Mouse (Mus musculus) erythroid progenitor cell, adult 5-6 weeks (primary cell): ENCODE results near the gene 4930486L24Rik. TPM values are rescaled to one million over a fixed set of nuclear protein-coding genes. Genes with fewer than 3 reads are reported as not detected.

Experiments used
- total RNA-seq, 2 experiments: library from RNA; stranded (forward) in 1 of 2; stranded (reverse) in 1 of 2; fragments of 150-400 nt in 1 of 2; fragments of 186-747, 209-891 nt in 1 of 2; gene quantifications; 2 replicates each; pipeline versions ENCODE4 v1.2.3 to v1.2.4; 2015 to 2017; ENCODE audit warnings: low replicate concordance in 2 of 2

Gene 4930486L24Rik
- total RNA-seq, 2 experiments from 2014 or later = not detected

Other genes starting within 250 kb of the 4930486L24Rik start
- not detected in 2 replicates for gene BC051665, start 78.1 kb downstream of the 4930486L24Rik start, total RNA-seq (2015; ENCODE audit: low replicate concordance)
- not detected in 2 replicates for gene BC051665, start 78.1 kb downstream of the 4930486L24Rik start, total RNA-seq (2017; ENCODE audit: low replicate concordance)
- gene Ctsll3, start 61.6 kb downstream of the 4930486L24Rik start, total RNA-seq (2015; ENCODE audit: low replicate concordance) = not detected in 2 replicates
- not detected in 2 replicates for gene Ctsll3, start 61.6 kb downstream of the 4930486L24Rik start, total RNA-seq (2017; ENCODE audit: low replicate concordance)
- not detected in 2 replicates for gene Gm49392, start 32.4 kb upstream of the 4930486L24Rik start, total RNA-seq (2015; ENCODE audit: low replicate concordance)
- gene Gm49392, start 32.4 kb upstream of the 4930486L24Rik start, total RNA-seq (2017; ENCODE audit: low replicate concordance) = not detected in 2 replicates
- gene Ctla2b, start 33.0 kb upstream of the 4930486L24Rik start, total RNA-seq (2015; ENCODE audit: low replicate concordance) = 2.5 and 10.1 TPM in 2 replicates
- gene Ctla2b, start 33.0 kb upstream of the 4930486L24Rik start, total RNA-seq (2017; ENCODE audit: low replicate concordance) = 0.90 TPM in 1 of 2 replicates, not detected in the other
- gene Tpbpb, start 40.4 kb upstream of the 4930486L24Rik start, total RNA-seq (2015; ENCODE audit: low replicate concordance) = not detected in 2 replicates
- not detected in 2 replicates for gene Tpbpb, start 40.4 kb upstream of the 4930486L24Rik start, total RNA-seq (2017; ENCODE audit: low replicate concordance)
- gene Gm49393, start 71.1 kb upstream of the 4930486L24Rik start, total RNA-seq (2015; ENCODE audit: low replicate concordance) = not detected in 2 replicates
- not detected in 2 replicates for gene Gm49393, start 71.1 kb upstream of the 4930486L24Rik start, total RNA-seq (2017; ENCODE audit: low replicate concordance)
- 3.2 TPM in 1 of 2 replicates, not detected in the other for gene Gm49391, start 72.1 kb upstream of the 4930486L24Rik start, total RNA-seq (2015; ENCODE audit: low replicate concordance)
- 3.0 TPM in 1 of 2 replicates, not detected in the other for gene Gm49391, start 72.1 kb upstream of the 4930486L24Rik start, total RNA-seq (2017; ENCODE audit: low replicate concordance)
- gene Ctla2a, start 72.2 kb upstream of the 4930486L24Rik start, total RNA-seq (2015; ENCODE audit: low replicate concordance) = 5.0 TPM in 1 of 2 replicates, not detected in the other
- 0.53 and 10.9 TPM in 2 replicates for gene Ctla2a, start 72.2 kb upstream of the 4930486L24Rik start, total RNA-seq (2017; ENCODE audit: low replicate concordance)
- not detected in 2 replicates for gene Tpbpa, start 77.5 kb upstream of the 4930486L24Rik start, total RNA-seq (2015; ENCODE audit: low replicate concordance)
- gene Tpbpa, start 77.5 kb upstream of the 4930486L24Rik start, total RNA-seq (2017; ENCODE audit: low replicate concordance) = not detected in 2 replicates
- gene Ctsj, start 141.5 kb upstream of the 4930486L24Rik start, total RNA-seq (2015; ENCODE audit: low replicate concordance) = not detected in 2 replicates
- gene Ctsj, start 141.5 kb upstream of the 4930486L24Rik start, total RNA-seq (2017; ENCODE audit: low replicate concordance) = not detected in 2 replicates
- not detected in 2 replicates for gene Ctsq, start 176.2 kb upstream of the 4930486L24Rik start, total RNA-seq (2015; ENCODE audit: low replicate concordance)
- not detected in 2 replicates for gene Ctsq, start 176.2 kb upstream of the 4930486L24Rik start, total RNA-seq (2017; ENCODE audit: low replicate concordance)